Mouse (Mus musculus) CD4-positive, CD25-positive, alpha-beta regulatory T cell, adult 2 months (primary cell): ENCODE measurements at regions not wholly inside any gene's neighbourhood (a gene's known extent, or its start where the extent isn't known, plus 50 kb on each side); places are given as distances from the start of the nearest gene placed in this dataset.

Experiments used
- DNase-seq: peaks from one replicate; pipeline ENCODE4 v3.0.0-alpha.2; 2012; ENCODE audit warnings: low read depth, low spot score

DNA sequence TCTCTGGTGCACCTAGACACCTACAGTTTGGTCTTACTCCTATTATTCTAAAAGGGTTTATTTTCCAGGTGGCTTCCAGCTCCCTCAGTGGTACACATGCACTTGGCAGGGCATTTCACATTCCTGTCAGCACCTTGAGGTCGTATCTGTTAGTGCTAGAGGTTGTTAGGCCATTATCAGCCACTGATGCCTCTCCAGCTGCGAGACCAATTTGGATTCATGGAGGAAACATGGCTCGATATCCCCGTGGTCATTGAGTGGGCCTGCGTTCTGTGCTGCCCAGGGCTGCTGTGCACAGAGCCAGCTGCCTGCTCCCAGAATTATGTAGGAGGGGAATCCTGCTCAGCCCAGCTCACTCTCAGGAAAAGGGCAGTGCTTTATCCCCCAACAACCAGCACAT lies 60.1 kb upstream of the Irx1 start:
- DNase-seq: no peak

DNA sequence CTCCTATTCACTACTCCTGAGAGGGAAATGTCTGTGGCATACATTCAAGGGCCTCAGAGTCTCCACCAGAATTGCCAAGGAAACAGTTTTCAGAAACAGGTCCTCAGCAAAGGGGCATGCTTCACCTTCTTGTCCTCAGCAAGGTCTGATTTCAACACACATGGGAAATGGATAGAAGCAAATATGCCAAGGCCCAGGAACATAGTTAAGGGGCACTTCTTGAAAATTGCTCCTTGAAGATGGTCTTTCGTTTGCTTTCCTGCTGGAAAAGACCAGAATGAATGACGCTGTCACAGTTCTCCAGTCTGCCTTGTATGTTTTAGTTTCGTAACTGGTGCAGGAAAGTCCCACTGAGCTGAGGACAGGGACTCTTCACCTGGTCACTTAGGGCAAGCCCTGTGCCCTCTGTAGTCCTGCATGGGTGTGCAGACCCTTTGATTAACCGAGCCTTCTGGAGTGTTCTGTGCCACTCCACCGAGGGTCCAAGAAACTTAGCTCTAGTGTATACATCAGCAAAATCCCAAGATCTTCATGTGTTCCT lies 80.5 kb upstream of the Irx1 start:
- DNase-seq: no peak

DNA sequence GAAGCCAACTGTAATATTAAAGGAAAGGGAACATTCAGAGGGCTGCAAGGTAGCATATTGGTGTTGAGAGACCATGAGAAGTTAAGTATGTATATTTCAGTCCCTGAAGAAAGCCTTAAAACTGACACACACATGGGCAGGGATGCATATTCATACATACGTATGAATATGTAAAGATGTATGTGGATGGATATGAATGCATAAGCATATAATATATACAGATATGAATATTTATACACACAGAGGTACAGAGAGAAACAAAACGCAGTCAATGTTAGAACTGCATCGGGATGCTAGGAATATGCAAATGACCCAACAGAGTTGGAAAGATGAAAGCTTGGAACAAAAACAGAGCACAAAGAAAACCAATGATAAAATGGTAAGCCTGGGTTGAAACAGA lies 92.9 kb upstream of the Irx1 start:
- DNase-seq: no peak

DNA sequence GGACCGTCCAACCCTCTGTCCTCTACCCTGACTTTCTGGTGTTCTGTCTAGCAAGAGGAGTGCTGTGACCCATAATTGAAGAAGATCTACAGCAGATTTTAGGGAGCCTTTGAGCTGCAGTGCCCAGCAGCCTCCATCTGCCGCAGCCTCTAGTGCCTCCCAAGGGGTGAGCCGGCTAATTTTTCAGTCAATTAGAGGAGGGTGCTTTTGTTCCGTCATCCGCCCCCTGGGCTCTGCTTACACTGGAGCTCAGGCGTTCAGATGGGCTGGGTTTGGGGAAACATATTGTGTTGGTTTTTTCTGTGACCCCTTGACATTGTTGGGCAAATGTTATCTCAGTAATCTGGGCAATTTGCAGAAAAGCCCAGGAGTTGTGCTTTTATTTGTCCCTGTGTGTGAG lies 98.1 kb upstream of the Irx1 start:
- no peak for DNase-seq

DNA sequence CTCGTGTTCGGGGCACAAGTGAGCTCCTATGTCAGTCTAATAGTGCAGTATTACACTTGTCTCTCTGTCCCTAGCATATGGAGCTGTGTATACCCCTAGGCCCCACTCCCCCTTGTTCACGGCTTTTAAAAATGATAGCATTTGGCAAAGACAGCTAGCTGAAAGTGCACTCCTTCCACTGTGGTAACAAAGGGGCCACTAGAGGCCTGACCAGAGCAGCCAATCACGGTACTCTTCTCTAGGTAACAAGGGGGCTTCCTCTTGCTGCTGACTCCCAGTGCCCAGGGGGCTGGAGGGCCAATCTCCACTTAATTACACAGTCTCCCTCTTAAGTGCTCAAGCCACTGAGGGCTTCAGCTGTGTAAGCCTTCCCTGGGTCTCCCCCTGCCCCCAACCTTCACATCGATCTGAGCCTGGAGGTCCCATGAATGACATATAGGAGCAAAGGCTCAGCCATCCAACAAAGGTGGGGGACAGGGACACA lies 99.8 kb upstream of the Irx1 start:
- DNase-seq: no peak

DNA sequence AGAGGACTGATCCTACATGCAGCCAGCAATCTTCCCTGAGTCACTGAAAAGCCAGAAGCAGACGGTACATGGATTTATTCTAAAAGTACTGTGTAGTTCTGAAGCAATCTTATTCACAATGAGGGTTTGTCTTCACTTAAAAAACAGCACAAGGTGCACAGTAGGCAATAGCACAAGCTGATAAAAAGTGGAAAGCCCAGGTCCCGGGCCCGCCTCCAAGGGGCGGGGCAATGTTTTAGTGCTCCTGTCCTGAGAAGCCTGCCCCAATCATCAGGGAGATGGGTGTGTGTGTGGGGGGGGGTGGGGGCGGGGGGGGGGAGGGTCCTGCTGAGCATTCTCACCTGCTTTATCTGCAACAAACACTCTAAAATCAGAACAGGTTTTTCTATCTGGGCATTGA lies 133.1 kb upstream of the Irx1 start:
- DNase-seq: no peak

DNA sequence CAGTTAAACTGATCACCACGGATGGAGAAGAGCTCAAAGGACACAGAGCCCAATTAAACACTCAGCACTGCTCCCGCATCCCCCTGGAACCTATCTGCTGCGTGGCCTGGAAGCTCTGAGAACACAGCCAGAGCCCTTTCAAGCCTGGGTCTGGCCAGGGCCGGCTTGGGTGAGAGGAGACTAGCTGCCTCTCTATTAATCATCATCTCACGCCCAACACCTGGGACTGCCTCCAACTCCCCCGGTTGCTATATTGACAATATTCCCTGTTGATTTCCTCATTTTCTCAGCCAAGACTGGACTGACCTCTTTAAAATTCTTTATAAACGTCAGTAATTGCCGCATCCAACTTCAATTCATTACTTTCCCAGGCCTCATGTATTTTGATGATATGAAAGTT lies 133.7 kb upstream of the Irx1 start:
- no peak for DNase-seq

DNA sequence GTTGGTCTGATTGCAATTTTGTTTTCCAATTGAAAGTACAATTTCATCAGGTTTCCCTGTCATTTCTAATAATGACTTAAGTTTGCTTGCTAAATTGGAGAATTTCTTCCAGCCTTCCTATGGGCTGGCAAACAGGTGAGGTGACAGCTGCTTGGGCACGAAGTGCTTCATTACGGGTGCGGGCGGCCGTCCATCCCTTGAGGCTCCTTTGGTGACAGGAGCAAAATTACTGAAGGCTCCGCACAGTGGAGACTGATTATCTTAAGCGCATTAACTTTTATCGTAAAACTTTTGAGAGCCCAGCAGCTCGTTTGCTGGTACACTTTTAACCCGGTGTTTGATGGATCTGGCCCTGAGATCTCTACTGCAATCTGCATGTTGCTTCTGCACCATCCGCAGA lies 134.3 kb upstream of the Irx1 start:
- no peak for DNase-seq

DNA sequence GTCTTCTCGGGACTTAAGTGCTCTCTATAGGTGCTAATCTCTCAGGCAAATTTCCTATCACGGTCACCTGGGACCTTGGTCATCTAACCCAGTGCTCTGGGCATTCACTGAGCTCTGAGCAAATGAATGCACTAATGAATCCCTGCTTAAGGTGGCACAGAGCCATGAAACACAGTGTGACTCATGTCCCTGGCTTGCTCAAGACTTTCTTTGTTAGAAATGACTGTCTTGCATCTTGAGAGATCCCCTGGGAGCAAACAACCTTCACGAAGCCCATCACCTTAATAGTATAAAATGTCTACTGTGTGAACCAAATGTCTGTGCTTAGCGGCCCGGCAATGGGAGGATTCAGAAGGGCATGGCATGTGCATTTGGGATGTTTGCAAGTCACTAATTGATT lies 137.2 kb upstream of the Irx1 start:
- DNase-seq: no peak

DNA sequence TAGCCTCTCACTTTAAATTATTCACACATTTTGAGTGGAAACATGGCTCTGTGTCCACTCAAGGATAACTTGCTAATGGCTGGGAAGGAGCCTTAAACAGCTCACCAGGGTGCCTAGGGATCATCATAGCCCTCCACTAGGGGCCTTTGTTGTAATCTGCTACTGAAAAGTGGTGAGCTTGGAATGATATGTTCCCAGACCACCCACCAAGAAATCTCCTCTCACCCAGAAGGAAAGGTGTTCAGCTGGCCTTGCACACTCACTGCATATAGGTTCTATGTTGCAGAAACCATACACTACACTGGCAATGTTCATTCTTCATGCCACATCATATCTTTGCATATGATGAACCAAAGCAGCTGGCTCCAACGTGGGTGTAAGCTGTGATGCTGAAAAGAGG lies 145.1 kb upstream of the Irx1 start:
- no peak for DNase-seq

DNA sequence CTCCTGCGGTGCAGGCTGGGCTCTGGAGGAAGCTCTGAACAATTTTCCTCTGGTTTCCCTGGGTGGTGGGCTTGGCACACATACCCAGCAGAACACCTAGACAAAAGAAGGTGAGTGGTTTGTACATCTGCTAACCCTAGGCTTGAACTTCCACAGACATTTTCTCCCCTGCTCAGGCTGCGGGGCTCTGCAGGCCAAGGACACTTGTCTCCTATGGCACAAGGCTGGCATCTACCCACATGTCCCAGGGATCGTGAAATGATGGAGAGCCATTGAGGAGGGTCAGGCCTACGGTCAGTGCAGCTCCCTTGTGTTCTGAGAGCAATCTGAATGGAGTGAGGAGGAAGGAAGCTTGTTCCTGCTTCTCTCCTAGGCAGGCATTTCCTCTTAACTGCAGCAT lies 150.4 kb upstream of the Irx1 start:
- DNase-seq: no peak

DNA sequence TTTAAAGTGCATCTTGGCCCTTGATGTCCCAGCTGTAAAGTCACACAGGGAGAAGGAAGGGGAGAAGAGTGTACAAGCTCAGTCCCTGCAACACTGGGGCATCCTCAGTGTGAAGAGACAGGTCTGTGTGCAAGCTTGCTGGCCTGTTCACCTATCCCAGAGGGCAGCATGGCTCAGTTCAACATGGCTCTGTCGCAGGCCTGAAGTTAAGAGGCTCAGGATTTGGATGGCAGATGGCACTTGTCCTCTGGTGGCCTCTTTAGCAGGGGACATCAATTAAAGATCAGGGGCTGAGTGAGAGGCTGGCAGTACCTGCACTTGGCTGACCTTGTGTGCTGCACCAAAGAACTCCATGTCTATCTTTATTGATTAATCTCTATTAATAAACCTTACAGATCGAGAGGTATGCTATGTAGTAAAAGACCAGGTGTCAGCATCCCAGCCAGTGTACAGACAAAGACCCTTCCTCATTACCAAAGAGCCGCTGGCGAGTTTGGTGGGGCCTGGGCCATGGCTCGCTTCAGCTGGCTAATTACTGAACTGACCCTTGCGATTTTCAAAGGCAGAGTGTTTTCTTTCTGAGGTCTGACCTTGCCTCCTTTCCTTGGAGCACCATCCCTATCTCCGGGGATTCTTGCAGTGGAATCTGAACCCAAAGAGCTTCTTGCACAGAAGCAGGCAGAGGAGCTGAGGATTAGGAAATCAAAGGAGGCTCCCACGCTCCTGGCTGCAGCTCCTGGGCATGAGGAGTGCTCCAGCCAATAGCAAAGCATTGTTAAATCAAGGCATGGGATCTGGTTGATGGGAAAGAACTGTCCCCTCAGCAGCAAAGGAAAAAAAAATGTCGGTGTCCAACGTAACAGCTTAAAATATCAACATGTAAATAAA lies 151.5 kb upstream of the Irx1 start:
- DNase-seq: no peak

DNA sequence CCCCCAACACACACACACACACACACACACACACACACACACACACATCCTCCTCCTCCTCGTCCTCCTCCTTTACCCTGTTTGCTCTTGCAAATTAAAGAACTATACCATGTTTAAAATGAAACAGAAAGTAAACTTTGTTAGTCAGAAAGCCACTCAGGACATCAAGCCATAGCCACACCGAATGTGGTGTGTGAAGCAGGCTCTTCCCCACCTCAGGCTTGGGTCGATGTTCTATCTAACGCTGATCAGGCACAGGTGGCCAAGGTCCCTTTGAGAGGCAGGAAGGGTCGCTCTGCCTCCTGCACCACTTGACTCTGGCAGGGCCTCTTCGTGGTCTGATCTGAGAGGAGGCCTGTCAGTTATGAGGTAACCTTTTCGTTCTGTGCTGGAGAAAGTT lies 156.9 kb upstream of the Irx1 start:
- peak; percentile 5 for DNase-seq

DNA sequence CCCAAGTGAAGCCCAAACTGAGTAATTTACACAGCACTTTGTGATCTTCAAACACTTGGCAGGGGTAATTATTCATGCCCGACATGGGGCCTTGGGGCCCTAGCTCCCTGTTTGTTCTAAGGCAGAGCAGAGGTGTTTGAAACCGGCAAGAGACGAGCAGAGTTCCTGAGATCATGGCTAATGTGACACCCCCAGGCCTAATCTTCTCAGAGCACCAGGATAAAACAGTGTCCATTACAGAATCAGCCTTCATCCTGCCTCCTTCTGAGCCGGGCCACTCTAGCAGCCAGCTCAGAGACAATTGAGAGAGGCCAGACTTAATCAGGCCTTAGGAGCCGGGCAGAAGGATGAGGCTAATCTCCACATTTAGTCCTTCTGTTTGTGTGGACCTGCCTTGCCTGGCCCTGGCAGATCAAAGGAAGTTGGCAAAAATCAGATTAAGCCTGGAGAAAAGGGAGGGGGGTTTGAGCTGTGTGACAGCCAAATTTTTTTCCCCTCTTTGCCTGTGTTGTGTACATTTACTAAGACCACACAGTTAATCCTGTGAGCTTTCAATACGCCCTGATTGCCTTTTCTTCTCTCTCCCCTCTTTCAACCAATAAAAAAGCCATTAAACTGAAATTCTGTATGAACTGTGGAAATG lies 157.5 kb upstream of the Irx1 start:
- no peak for DNase-seq

DNA sequence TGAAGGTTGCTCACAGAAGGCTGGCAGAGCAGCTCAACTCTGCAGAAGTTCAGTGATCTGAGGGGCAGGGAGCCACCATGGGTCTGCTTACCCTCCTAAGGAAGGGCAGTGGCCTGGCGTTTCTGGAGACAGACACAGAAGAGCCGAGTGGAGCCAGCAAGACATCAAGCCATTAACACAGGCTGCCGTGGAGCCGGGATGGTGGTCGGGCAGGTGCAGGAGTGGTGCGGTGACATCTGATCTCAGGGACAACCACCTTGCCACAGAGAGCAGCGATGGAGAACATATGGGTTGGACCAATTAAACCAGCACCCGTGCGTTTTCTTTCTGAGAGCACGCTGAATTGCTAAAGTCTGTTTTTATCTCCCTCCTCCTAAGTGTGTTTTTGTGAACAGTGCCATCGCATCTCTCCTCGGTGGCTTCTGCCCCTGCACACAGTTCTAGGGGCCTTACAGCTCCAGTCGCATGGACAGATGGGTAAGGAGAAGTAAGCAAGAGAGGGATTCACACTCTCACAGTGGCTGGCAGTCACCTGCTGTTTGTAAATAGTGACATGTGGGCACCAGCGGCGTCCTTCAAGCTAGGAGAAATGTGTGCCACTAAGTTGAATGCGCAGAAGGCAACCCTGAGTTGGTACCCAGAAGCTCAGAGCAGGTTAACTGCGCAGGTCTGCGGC lies 158.2 kb upstream of the Irx1 start:
- DNase-seq: no peak

DNA sequence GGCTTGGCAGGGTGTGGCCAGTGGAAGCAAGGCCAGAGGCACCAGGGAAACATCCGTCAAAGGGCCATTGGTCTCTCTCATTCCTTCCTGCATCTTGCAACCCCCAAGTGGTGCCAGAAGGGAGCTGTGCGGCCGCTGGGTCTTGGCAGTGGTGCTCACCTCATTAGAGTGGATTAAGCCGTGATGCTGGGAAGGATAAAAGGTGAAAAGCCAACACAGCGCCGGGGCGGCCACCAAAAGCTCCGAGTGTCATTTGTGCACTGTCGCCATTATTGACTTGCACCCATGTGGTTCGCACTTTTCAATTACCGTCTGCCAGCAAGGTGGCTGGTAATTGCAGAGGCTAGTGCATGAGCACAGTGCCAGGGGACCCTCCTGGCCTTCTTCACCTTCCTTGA lies 158.7 kb upstream of the Irx1 start:
- no peak for DNase-seq

DNA sequence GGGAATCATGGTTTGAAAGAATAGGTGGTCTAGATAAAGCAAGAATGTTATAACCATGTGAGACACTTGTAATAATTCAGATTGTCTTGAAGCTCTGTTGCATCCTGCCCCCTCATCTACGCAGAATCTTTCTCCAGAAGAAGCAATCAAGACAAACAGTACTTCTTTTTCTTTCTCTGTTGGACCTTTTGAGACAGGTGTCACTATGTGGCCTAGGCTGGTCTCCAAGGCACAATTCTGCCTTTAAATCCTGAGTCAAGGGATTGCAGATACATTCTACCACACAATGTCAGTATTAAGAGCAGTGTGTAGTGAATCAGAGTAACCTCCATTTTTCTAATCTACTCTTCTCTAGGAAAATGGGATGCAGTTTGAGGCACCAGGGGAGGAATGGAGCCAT lies 164.8 kb upstream of the Irx1 start:
- no peak for DNase-seq

DNA sequence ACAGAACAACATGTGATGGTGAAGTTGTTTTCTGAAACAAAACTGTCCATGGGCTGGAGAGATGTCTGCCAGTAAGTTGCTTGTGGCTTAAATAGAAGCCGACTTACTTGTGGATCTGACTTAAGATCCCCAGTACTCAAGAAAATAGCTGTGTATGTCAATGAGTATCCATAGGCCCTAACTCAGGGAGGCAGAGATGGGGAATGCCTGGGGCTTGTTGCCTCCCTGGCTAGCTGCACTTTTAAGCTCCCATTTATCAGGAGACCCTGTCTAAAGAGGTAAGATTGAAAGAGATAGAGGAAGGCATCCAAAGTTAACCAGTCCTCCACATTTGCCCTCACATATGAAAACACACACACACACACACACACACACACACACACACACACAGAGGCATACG lies 167.8 kb upstream of the Irx1 start:
- no peak for DNase-seq

DNA sequence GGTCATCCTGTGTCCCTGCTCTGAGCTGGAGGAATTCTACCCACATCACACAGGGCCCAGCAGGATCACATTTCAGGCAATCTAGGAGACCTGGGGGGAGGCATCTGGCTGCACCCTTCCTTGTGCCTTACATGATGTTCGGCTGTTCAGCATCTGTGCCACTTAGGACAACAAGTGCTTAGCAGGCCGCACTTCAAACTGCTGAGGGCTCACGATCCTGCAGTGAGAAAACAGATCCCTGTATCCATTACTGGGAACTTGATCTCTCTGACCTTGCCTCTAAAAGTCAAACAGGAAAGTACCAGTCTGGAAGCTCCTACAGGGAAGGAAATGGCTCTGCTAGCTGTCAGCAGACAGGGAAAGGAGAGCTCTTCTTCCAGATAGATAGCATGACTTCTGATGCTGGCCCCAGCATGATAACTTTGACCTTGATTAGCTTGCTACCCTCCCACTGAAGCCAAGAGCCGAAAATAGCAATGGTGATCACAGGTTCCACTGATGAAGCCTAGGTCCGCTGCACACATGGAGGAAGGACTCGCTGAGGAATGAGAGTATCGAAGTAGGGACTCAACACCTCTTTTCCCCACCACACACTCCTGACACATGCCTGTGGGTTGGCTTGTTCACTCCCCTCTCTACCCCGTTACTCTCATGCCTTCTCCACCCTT lies 170.7 kb upstream of the Irx1 start:
- no peak for DNase-seq

DNA sequence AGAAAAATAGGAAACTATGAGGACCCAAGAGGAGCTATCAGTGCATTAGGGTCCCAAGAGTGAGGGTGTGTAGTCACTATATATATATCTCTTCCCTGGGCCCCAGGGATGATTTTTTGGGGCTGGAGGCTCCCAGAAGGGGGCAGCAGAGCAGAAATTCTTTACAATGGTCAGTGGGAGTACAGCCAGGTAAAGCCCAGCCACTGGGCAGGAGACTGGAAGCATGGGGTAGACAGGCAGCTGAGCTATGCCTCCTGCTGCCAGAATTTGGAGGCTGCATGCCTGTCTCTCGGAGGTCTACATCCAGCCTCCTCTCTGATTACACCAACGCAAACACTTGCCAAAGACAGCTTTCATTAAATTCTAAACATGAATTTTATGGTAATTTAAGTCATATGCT lies 202.7 kb upstream of the Irx1 start:
- DNase-seq: no peak

DNA sequence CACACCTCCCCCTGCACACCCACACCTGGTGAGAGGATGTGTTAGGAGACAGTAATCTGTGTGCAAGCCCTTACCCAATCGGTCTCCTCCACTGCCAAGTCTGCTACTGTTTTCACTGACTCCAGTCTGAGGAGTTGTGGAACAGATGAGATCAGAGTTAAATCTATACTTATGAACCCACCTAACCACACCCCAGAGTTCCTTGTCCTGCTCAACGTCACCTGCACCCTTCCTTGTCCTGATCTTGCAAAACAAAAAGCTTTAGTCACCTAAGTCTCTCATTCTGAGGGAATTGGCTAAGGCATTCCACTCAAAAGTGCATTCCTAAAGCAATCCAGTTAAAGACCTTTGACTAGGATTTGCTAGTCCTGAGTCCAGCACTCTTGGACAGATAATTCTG lies 203.9 kb upstream of the Irx1 start:
- DNase-seq: no peak

DNA sequence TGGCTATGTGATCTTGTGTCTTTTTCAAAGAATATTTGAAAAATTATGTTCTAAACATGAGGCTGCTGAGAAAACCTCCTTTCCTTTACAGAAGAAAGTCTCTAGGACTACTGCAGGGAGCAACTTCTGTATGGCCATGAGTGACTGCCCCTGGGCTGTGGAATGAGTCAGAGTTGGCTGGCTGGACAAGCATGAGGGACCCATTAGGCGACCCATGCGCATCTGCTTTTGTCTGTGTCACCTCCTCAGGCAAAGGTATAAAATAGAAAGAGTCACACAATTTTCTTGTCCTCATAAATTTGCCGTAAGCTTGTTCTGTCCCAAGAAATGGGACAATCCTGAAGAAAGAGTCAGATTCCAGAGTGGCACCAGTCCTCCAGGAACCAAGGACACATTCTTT lies 220.1 kb upstream of the Irx1 start:
- DNase-seq: no peak
